Mouse (Mus musculus) hindbrain, embryonic 15.5 days (tissue): ENCODE measurements at regions not wholly inside any gene's neighbourhood (a gene's known extent, or its start where the extent isn't known, plus 50 kb on each side); places are given as distances from the start of the nearest gene placed in this dataset.

Experiments
- ATAC-seq: fragments of 200-750 bp; cut with Nextera tagmentation; 2 replicates; pipeline ENCODE4 v1.8.0; 2017; ENCODE audit warnings: low read depth, moderate number of reproducible peaks, moderate TSS enrichment; ENCODE audit not compliant: low FRiP score
- H3K27ac ChIP-seq: fragments of 300-500 bp; sonication (generic); replicated peaks from 2 replicates; pipeline ENCODE4 v1.5.1; 2015; ENCODE audit warnings: mild to moderate bottlenecking, inconsistent platforms
- H3K27me3 ChIP-seq: fragments of 300-500 bp; sonication (generic); 2 replicates; pipeline ENCODE4 v1.6.1; 2015; ENCODE audit warnings: control low read depth, inconsistent platforms
- H3K36me3 ChIP-seq: fragments of 300-500 bp; sonication (generic); 2 replicates; pipeline ENCODE4 v1.6.1; 2015; ENCODE audit warnings: control low read depth, inconsistent platforms
- H3K4me1 ChIP-seq: fragments of 300-500 bp; sonication (generic); replicated peaks from 2 replicates; pipeline ENCODE4 v1.6.1; 2015; ENCODE audit warnings: control low read depth, inconsistent platforms
- H3K4me2 ChIP-seq: fragments of 300-500 bp; sonication (generic); 2 replicates; pipeline ENCODE4 v1.6.1; 2015; ENCODE audit warnings: moderate library complexity, mild to moderate bottlenecking, inconsistent platforms
- H3K4me3 ChIP-seq: fragments of 300-500 bp; sonication (generic); 2 replicates; pipeline ENCODE4 v1.5.1; 2015; ENCODE audit warnings: mild to moderate bottlenecking, inconsistent platforms
- H3K9ac ChIP-seq: fragments of 300-500 bp; sonication (generic); 2 replicates; pipeline ENCODE4 v1.6.1; 2015; ENCODE audit warnings: inconsistent platforms
- H3K9me3 ChIP-seq: fragments of 300-500 bp; sonication (generic); 2 replicates; pipeline ENCODE4 v1.6.1; 2016; ENCODE audit warnings: control low read depth, inconsistent platforms
- WGBS: fragments of 180-500 bp; shearing (Covaris S2); methylation state at CpG from one replicate; pipeline ENCODE4 v1.1.7; 2015; 5-methylcytosine and 5-hydroxymethylcytosine counted together

GRCm38 (mm10) chr12:50765156-50765940 lies 116.5 kb upstream of the Prkd1 start:
- WGBS = 57% methylated on average over 8 of the region's 8 CpGs
- H3K4me2 ChIP-seq = no peak overlapping the region
- no peak overlapping the region for H3K27ac ChIP-seq
- H3K27me3 ChIP-seq = no peaks in the 10 kb centered on the region
- ATAC-seq = no peak
- no peaks in the 10 kb centered on the region for H3K36me3 ChIP-seq
- no peak overlapping the region for H3K9ac ChIP-seq
- H3K4me1 ChIP-seq = no peaks in the 10 kb centered on the region
- no peaks in the 10 kb centered on the region for H3K9me3 ChIP-seq
- no peak overlapping the region for H3K4me3 ChIP-seq

GRCm38 (mm10) chr12:50764457-50764856 lies 115.6 kb upstream of the Prkd1 start:
- no peak for ATAC-seq
- 75% methylated on average over 2 of the region's 2 CpGs for WGBS
- no peak overlapping the region for H3K9ac ChIP-seq
- H3K36me3 ChIP-seq = no peaks in the 10 kb centered on the region
- H3K27me3 ChIP-seq = no peaks in the 10 kb centered on the region
- no peak overlapping the region for H3K4me2 ChIP-seq
- no peaks in the 10 kb centered on the region for H3K4me1 ChIP-seq
- H3K27ac ChIP-seq = no peak overlapping the region
- H3K9me3 ChIP-seq = 0 out of 2 replicates have a peak, but pooled peaks cover 3% of the 10 kb centered on the region
- no peak overlapping the region for H3K4me3 ChIP-seq

- Histone ChIP-seq H3K27me3 (no peaks in the 10 kb centered on the region), H3K4me1 (no peaks in the 10 kb centered on the region), H3K4me2 (no peak overlapping the region), H3K9ac (no peak overlapping the region), H3K4me3 (no peak overlapping the region), H3K9me3 (no peaks in the 10 kb centered on the region), H3K27ac (no peak overlapping the region), H3K36me3 (no peaks in the 10 kb centered on the region)
- 83% methylated on average over 9 of the region's 9 CpGs for WGBS
- ATAC-seq = no peak
Observed at GRCm38 (mm10) chr12:50734135-50734534, 85.2 kb upstream of the Prkd1 start.

- ATAC-seq = no peak
- Histone ChIP-seq H3K27ac (no peak overlapping the region), H3K27me3 (no peaks in the 10 kb centered on the region), H3K36me3 (no peaks in the 10 kb centered on the region), H3K4me1 (no peaks in the 10 kb centered on the region), H3K4me3 (no peak overlapping the region), H3K9me3 (no peaks in the 10 kb centered on the region), H3K9ac (no peak overlapping the region), H3K4me2 (no peak overlapping the region)
- WGBS = 67% methylated on average over 5 of the region's 5 CpGs
Observed at GRCm38 (mm10) chr12:50712615-50713014, 63.7 kb upstream of the Prkd1 start.

- Histone ChIP-seq H3K4me2 (no peak overlapping the region), H3K4me3 (no peak overlapping the region), H3K27ac (peak overlapping the region; percentile 10; the same call in 1 of the 2 replicates), H3K27me3 (no peaks in the 10 kb centered on the region), H3K9me3 (no peaks in the 10 kb centered on the region), H3K36me3 (no peaks in the 10 kb centered on the region), H3K4me1 (no peaks in the 10 kb centered on the region), H3K9ac (no peak overlapping the region)
- peak; percentile 51; the same call in 1 of the 2 replicates for ATAC-seq
- WGBS = 51% methylated on average over 6 of the region's 6 CpGs
Observed at GRCm38 (mm10) chr12:50709000-50709788, 60.3 kb upstream of the Prkd1 start.

- H3K27ac ChIP-seq = no peak overlapping the region
- H3K4me1 ChIP-seq = no peaks in the 10 kb centered on the region
- H3K9ac ChIP-seq = no peak overlapping the region
- WGBS = 55% methylated on average over 5 of the region's 5 CpGs
- ATAC-seq = peak; percentile 42; the same call in 1 of the 2 replicates
- H3K9me3 ChIP-seq = no peaks in the 10 kb centered on the region
- no peak overlapping the region for H3K4me2 ChIP-seq
- H3K4me3 ChIP-seq = no peak overlapping the region
- H3K36me3 ChIP-seq = no peaks in the 10 kb centered on the region
- H3K27me3 ChIP-seq = no peaks in the 10 kb centered on the region
Observed at GRCm38 (mm10) chr12:50698613-50699442, 49.9 kb upstream of the Prkd1 start.
